9 mouse cellular contexts compared by ENCODE assay signal in the genomic region with DNA sequence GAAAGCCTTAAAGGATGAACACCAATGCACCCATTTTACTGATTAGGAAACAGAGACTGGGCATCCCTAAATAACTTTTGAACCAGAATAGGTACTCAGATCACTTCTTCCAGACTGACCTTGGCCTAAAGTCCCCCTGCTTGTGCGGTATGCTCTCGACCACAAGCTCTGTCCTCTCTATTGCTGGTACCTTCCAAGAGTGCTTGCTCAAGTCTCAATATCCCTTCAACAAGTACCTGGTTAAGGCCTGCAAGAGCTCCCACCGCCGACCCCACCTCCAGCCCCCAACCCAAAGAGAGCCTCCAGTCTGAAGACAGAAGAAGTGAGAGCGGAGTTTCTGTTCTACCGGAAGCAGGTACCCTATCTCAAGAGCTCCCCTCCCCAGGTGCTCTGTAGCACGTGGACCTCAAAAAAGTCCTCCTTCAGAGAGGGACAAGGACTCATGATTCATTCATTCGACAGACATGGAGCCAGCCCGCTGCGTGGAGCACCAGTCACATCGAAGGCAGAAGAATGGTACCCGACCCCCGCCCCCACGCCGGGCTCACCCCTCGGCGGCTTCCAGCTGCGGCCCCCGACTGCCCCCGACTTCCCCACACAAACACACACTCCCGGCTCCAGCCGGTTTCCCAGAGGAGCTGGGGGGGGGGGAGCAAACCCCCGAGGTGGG. TPM values are rescaled to one million over a fixed set of nuclear protein-coding genes. Genes with fewer than 3 reads are reported as not detected.
A peak's percentile ranks its signal among the peaks of the same experiment; 100 is the strongest.
DNase-seq lines count a peak whose midpoint lies in the region; ATAC-seq and TF ChIP-seq lines count a peak whose summit lies in the region.
"Had no signal": no experiment of that assay in that cellular context is flagged by ENCODE, and none has a peak within 500 bp of the region (broad histone marks: within the 10 kb centered on the region; RNA-seq: fewer than 3 reads in every experiment).

No protein-coding gene starts in this region.

- TF ChIP-seq CTCF in heart, adult 2 months (IDR thresholded peaks at IDR 0.05) = no peak
- TF ChIP-seq CTCF in testis, adult 2 months (IDR thresholded peaks at IDR 0.05; ENCODE audit: control insufficient read depth, insufficient read depth, insufficient replicate concordance, low read depth, low read length) = no peak
- no peak for TF ChIP-seq CTCF in heart, postnatal 0 days (IDR thresholded peaks at IDR 0.05; ENCODE audit: low read depth)

- H3K36me3 ChIP-seq in heart, adult 2 months (ENCODE audit: control insufficient read depth, insufficient read depth, low read length) = no peaks in the 10 kb centered on the region
- no peaks in the 10 kb centered on the region for H3K36me3 ChIP-seq in testis, adult 2 months (ENCODE audit: control insufficient read depth, insufficient read depth, low read length)
- H3K36me3 ChIP-seq in heart, postnatal 0 days (replicated peaks; ENCODE audit: control insufficient read depth, insufficient read depth, low read length) = no peaks in the 10 kb centered on the region
- peaks cover 17% of the 10 kb centered on the region; the same call in 1 of the 2 replicates for H3K36me3 ChIP-seq in midbrain, embryonic 12.5 days

- intact Hi-C loops in heart, adult 2 months (cut with DNase I) = no loop called here

- H3K4me2 ChIP-seq in heart, postnatal 0 days (ENCODE audit: low read depth, low read length) = peak overlapping the region; percentile 94
- H3K4me2 ChIP-seq in midbrain, embryonic 12.5 days (replicated peaks) = peak overlapping the region; percentile 83

- DNase-seq in heart, adult 2 months = no peak
- no peak for DNase-seq in heart, adult 18-20 months
- DNase-seq in testis, postnatal 14 days (ENCODE audit: low spot score) = no peak
- DNase-seq in heart, postnatal 0 days (ENCODE audit: low spot score) = no peak
- DNase-seq in urinary bladder, postnatal 25 days (ENCODE audit: low spot score) = no peak

- no peaks in the 10 kb centered on the region for H3K79me2 ChIP-seq in heart, adult 2 months (replicated peaks; ENCODE audit: control insufficient read depth, insufficient read depth, low read length)

- peaks cover 2% of the 10 kb centered on the region; the same call in 1 of the 2 replicates for H3K4me1 ChIP-seq in heart, adult 2 months (ENCODE audit: control insufficient read depth, insufficient read depth, low read length)
- H3K4me1 ChIP-seq in testis, adult 2 months (ENCODE audit: control insufficient read depth, insufficient read depth, low read length) = peaks cover 10% of the 10 kb centered on the region
- 0 out of 2 replicates have a peak, but pooled peaks cover 3% of the 10 kb centered on the region for H3K4me1 ChIP-seq in heart, postnatal 0 days (ENCODE audit: control insufficient read depth, insufficient read depth)
- H3K4me1 ChIP-seq in midbrain, embryonic 12.5 days = peaks cover 31% of the 10 kb centered on the region

- ATAC-seq in heart, postnatal 0 days (ENCODE audit: insufficient read depth, low read depth) = peak; percentile 13; the same call in 1 of the 2 replicates
- peak; percentile 42; the same call in 1 of the 2 replicates for ATAC-seq in midbrain, embryonic 12.5 days (ENCODE audit: low FRiP score, low read depth)
- ATAC-seq in megakaryocyte progenitor cell, adult 5-6 weeks (replicated peaks; ENCODE audit: poor library complexity) = no peak

- H3K27me3 ChIP-seq in heart, adult 2 months (ENCODE audit: control insufficient read depth, insufficient read depth, low read length) = no peaks in the 10 kb centered on the region
- no peaks in the 10 kb centered on the region for H3K27me3 ChIP-seq in testis, adult 2 months (ENCODE audit: control insufficient read depth, insufficient read depth, low read length)
- H3K27me3 ChIP-seq in heart, postnatal 0 days (ENCODE audit: control insufficient read depth, insufficient read depth, low read length) = peaks cover 9% of the 10 kb centered on the region; the same call in 1 of the 2 replicates
- H3K27me3 ChIP-seq in midbrain, embryonic 12.5 days = peaks cover 3% of the 10 kb centered on the region; the same call in 1 of the 2 replicates

- peak overlapping the region; percentile 62; the same call in 1 of the 2 replicates for H3K27ac ChIP-seq in heart, adult 2 months
- no peak overlapping the region for H3K27ac ChIP-seq in testis, adult 2 months (ENCODE audit: control insufficient read depth, insufficient read depth, low read depth, low read length)
- no peak overlapping the region for H3K27ac ChIP-seq in heart, postnatal 0 days (ENCODE audit: low read depth)
- peak overlapping the region; percentile 91 for H3K27ac ChIP-seq in midbrain, embryonic 12.5 days (replicated peaks)

- H3K4me3 ChIP-seq in heart, adult 2 months = peak overlapping the region; percentile 72
- peak overlapping the region; percentile 84 for H3K4me3 ChIP-seq in testis, adult 2 months (ENCODE audit: control insufficient read depth, low read depth, low read length)
- H3K4me3 ChIP-seq in heart, postnatal 0 days (ENCODE audit: low read depth, low read length) = peak overlapping the region; percentile 70
- peak overlapping the region; percentile 72 for H3K4me3 ChIP-seq in midbrain, embryonic 12.5 days

- no peak for TF ChIP-seq EP300 in heart, adult 2 months (IDR thresholded peaks at IDR 0.05; ENCODE audit: insufficient read depth, low read depth, low read length)
- TF ChIP-seq EP300 in heart, postnatal 0 days (IDR thresholded peaks at IDR 0.05; ENCODE audit: low read depth) = no peak

- TF ChIP-seq POLR2A in heart, adult 2 months (IDR thresholded peaks at IDR 0.05; ENCODE audit: insufficient read depth, low read depth, low read length) = no peak
- no peak for TF ChIP-seq POLR2A in testis, adult 2 months (IDR thresholded peaks at IDR 0.05; ENCODE audit: control insufficient read depth, low read depth, low read length)

- 12% methylated on average over 23 of the region's 23 CpGs for WGBS in heart, adult 2 months
- 8% methylated on average over 23 of the region's 23 CpGs for WGBS in heart, postnatal 0 days
- WGBS in midbrain, embryonic 12.5 days = 4% methylated on average over 23 of the region's 23 CpGs

- peak overlapping the region; percentile 90 for H3K9ac ChIP-seq in heart, adult 2 months (ENCODE audit: low read depth, low read length)
- H3K9ac ChIP-seq in heart, postnatal 0 days (replicated peaks; ENCODE audit: low read depth, low read length) = peak overlapping the region; percentile 59
- H3K9ac ChIP-seq in midbrain, embryonic 12.5 days (replicated peaks) = peak overlapping the region; percentile 74

- no peaks in the 10 kb centered on the region for H3K9me3 ChIP-seq in heart, postnatal 0 days (replicated peaks; ENCODE audit: control insufficient read depth, low read length)
- H3K9me3 ChIP-seq in midbrain, embryonic 12.5 days = no peaks in the 10 kb centered on the region

RNA-seq across cellular contexts. Expression of a gene that starts 2.1 kb away (rescaled TPM):
- 1 to 10 TPM; 1.4 to 1.5 TPM for total RNA-seq in heart, adult 2 months (2021)
- polyA plus RNA-seq in heart, adult 2 months (2012; rRNA removed) = 4.5 and 5.3 TPM in 2 replicates
- 1 to 10 TPM; 1.4 to 1.5 TPM for total RNA-seq in heart, adult 18-20 months (2021)
- polyA plus RNA-seq in testis, adult 2 months (2012; rRNA removed) = 11.0 and 14.7 TPM in 2 replicates
- 4.9 and 8.0 TPM in 2 replicates for total RNA-seq in heart, postnatal 0 days (2014; rRNA removed; ENCODE audit: low replicate concordance)
- polyA plus RNA-seq in heart, postnatal 0 days (2015; fragmentation: Nextera tagmentation; extraction: Ambion mirVana) = 1.7 and 2.2 TPM in 2 replicates
- polyA plus RNA-seq in midbrain, embryonic 12.5 days (2016; fragmentation: Nextera tagmentation; extraction: Ambion mirVana) = 32.1 and 33.2 TPM in 2 replicates
- not detected in 2 replicates for total RNA-seq in megakaryocyte progenitor cell, adult 5-6 weeks (2015)
- not detected in 2 replicates for total RNA-seq in megakaryocyte progenitor cell, adult 5-6 weeks (2017)

RNA-seq across cellular contexts. Expression of a gene that starts 15.2 kb away (rescaled TPM):
- total RNA-seq in heart, adult 2 months (2021) = 10 to 100 TPM; 51.6 to 70.1 TPM
- 102 and 143 TPM in 2 replicates for polyA plus RNA-seq in heart, adult 2 months (2012; rRNA removed)
- 10 to 100 TPM; 49.0 to 52.9 TPM for total RNA-seq in heart, adult 18-20 months (2021)
- 2.5 and 2.7 TPM in 2 replicates for polyA plus RNA-seq in testis, adult 2 months (2012; rRNA removed)
- total RNA-seq in heart, postnatal 0 days (2014; rRNA removed; ENCODE audit: low replicate concordance) = 23.0 and 79.5 TPM in 2 replicates
- 22.9 and 24.0 TPM in 2 replicates for polyA plus RNA-seq in heart, postnatal 0 days (2015; fragmentation: Nextera tagmentation; extraction: Ambion mirVana)
- polyA plus RNA-seq in midbrain, embryonic 12.5 days (2016; fragmentation: Nextera tagmentation; extraction: Ambion mirVana) = 0.19 and 0.34 TPM in 2 replicates
- total RNA-seq in megakaryocyte progenitor cell, adult 5-6 weeks (2015) = 0.66 and 1.3 TPM in 2 replicates
- total RNA-seq in megakaryocyte progenitor cell, adult 5-6 weeks (2017) = 0.71 and 1.1 TPM in 2 replicates
- total RNA-seq: left cerebral cortex, postnatal 25 days had no signal

RNA-seq across cellular contexts. Expression of a gene that starts 39.3 kb away (rescaled TPM):
- 100 to 1,000 TPM; 103 to 131 TPM for total RNA-seq in heart, adult 2 months (2021)
- polyA plus RNA-seq in heart, adult 2 months (2012; rRNA removed) = 97.7 and 101 TPM in 2 replicates
- 100 to 1,000 TPM; 107 to 117 TPM for total RNA-seq in heart, adult 18-20 months (2021)
- polyA plus RNA-seq in testis, adult 2 months (2012; rRNA removed) = 249 and 266 TPM in 2 replicates
- 106 and 118 TPM in 2 replicates for total RNA-seq in heart, postnatal 0 days (2014; rRNA removed; ENCODE audit: low replicate concordance)
- polyA plus RNA-seq in heart, postnatal 0 days (2015; fragmentation: Nextera tagmentation; extraction: Ambion mirVana) = 67.9 and 75.7 TPM in 2 replicates
- 9.3 and 9.6 TPM in 2 replicates for polyA plus RNA-seq in midbrain, embryonic 12.5 days (2016; fragmentation: Nextera tagmentation; extraction: Ambion mirVana)
- 3.4 and 4.7 TPM in 2 replicates for total RNA-seq in megakaryocyte progenitor cell, adult 5-6 weeks (2015)
- total RNA-seq in megakaryocyte progenitor cell, adult 5-6 weeks (2017) = 1.4 and 4.1 TPM in 2 replicates

RNA-seq across cellular contexts. Expression of a gene that starts 42.0 kb away (rescaled TPM):
- not detected for total RNA-seq in heart, adult 2 months (2021)
- not detected in 2 replicates for polyA plus RNA-seq in heart, adult 2 months (2012; rRNA removed)
- not detected for total RNA-seq in heart, adult 18-20 months (2021)
- polyA plus RNA-seq in testis, adult 2 months (2012; rRNA removed) = 72.2 and 94.1 TPM in 2 replicates
- total RNA-seq in heart, postnatal 0 days (2014; rRNA removed; ENCODE audit: low replicate concordance) = not detected in 2 replicates
- polyA plus RNA-seq in heart, postnatal 0 days (2015; fragmentation: Nextera tagmentation; extraction: Ambion mirVana) = not detected in 2 replicates
- polyA plus RNA-seq in midbrain, embryonic 12.5 days (2016; fragmentation: Nextera tagmentation; extraction: Ambion mirVana) = not detected in 2 replicates
- total RNA-seq in megakaryocyte progenitor cell, adult 5-6 weeks (2015) = not detected in 2 replicates
- not detected in 2 replicates for total RNA-seq in megakaryocyte progenitor cell, adult 5-6 weeks (2017)
- total RNA-seq: left cerebral cortex, postnatal 25 days had no signal

RNA-seq across cellular contexts. Expression of a gene that starts 59.3 kb away (rescaled TPM):
- 1 to 10 TPM; 2.1 to 3.2 TPM for total RNA-seq in heart, adult 2 months (2021)
- polyA plus RNA-seq in heart, adult 2 months (2012; rRNA removed) = 5.8 and 7.0 TPM in 2 replicates
- 1 to 10 TPM; 1.9 to 2.0 TPM for total RNA-seq in heart, adult 18-20 months (2021)
- 2.4 and 6.4 TPM in 2 replicates for polyA plus RNA-seq in testis, adult 2 months (2012; rRNA removed)
- 6.5 and 21.2 TPM in 2 replicates for total RNA-seq in heart, postnatal 0 days (2014; rRNA removed; ENCODE audit: low replicate concordance)
- 2.7 and 2.8 TPM in 2 replicates for polyA plus RNA-seq in heart, postnatal 0 days (2015; fragmentation: Nextera tagmentation; extraction: Ambion mirVana)
- 0.17 and 0.25 TPM in 2 replicates for polyA plus RNA-seq in midbrain, embryonic 12.5 days (2016; fragmentation: Nextera tagmentation; extraction: Ambion mirVana)
- total RNA-seq in megakaryocyte progenitor cell, adult 5-6 weeks (2015) = not detected in 2 replicates
- not detected in 2 replicates for total RNA-seq in megakaryocyte progenitor cell, adult 5-6 weeks (2017)
- total RNA-seq: left cerebral cortex, postnatal 25 days had no signal

Comparison
In these comparisons a context has a peak if more than half of its experiments do, and no peak if none do; other contexts are left out.
1. H3K27ac ChIP-seq: peak in heart, adult 2 months (single experiment) and midbrain, embryonic 12.5 days (single experiment); none in testis, adult 2 months (single experiment) and heart, postnatal 0 days (single experiment).
2. RNA of a gene that starts 15.2 kb away (total RNA-seq): 23.0 to 79.5 TPM in heart, postnatal 0 days, 51.6 to 70.1 TPM in heart, adult 2 months and 49.0 to 52.9 TPM in heart, adult 18-20 months; 0.66 to 1.3 TPM in megakaryocyte progenitor cell, adult 5-6 weeks; every median in the first group is over 10 times any median in the second.
3. RNA of a gene that starts 39.3 kb away (total RNA-seq): 103 to 131 TPM in heart, adult 2 months, 107 to 117 TPM in heart, adult 18-20 months and 106 to 118 TPM in heart, postnatal 0 days; 1.4 to 4.7 TPM in megakaryocyte progenitor cell, adult 5-6 weeks; every median in the first group is over 10 times any median in the second.
4. Peak in every context shown above with its lines, with median percentiles within 50 percentile points of each other: H3K4me3 ChIP-seq and H3K9ac ChIP-seq.